Mouse (Mus musculus): Measurements from ENCODE around the gene Skap2.

DNA sequence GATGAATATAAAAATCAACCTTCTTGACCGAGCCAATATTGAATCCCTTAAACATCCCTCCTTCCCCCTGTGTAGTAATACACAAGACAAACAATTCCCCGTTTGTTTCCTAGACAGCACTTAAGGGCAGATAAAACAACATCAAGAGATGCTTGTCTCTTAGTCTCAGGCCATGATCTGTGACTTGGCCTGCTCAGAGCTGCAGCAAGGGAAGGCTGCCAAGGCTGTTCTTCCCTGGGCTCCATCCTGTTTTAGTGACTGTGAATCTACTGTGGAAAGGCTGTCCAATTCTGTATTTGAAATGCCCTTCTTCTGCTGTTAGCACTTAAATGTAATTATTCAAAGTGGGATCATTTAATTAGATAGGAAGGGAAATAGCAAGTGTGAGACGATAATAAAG is 159.1 kb downstream of the Skap2 start:
- TF ChIP-seq CTCF (IDR thresholded peaks at IDR 0.05; ENCODE audit: borderline replicate concordance, control insufficient read depth, extremely low read depth, insufficient read depth, low read length, poor library complexity) (no peak), POLR2A (IDR thresholded peaks at IDR 0.05; ENCODE audit: control insufficient read depth, extremely low read depth, insufficient read depth, low read length, poor library complexity) (no peak)

Measured in thymus, adult 2 months (tissue).